Mouse (Mus musculus) intestine, embryonic 14.5 days (tissue): ENCODE measurements around the gene Krtap14. TPM values are rescaled to one million over a fixed set of nuclear protein-coding genes. Genes with fewer than 3 reads are reported as not detected.

Source experiments
- ATAC-seq: fragments of 200-750 bp; cut with Nextera tagmentation; replicated peaks from 2 replicates; pipeline ENCODE4 v1.8.0; 2017; ENCODE audit warnings: low read depth, moderate number of reproducible peaks, moderate TSS enrichment, moderate library complexity; ENCODE audit not compliant: low FRiP score, low TSS enrichment
- DNase-seq: peaks from one replicate; pipeline ENCODE4 v3.0.0-alpha.2; 2018; ENCODE audit warnings: low spot score
- H3K27ac ChIP-seq: fragments of 300-500 bp; sonication (generic); 2 replicates; pipeline ENCODE4 v1.5.1; 2014; ENCODE audit warnings: low read depth, mild to moderate bottlenecking, control low read depth
- H3K27me3 ChIP-seq: fragments of 300-500 bp; sonication (generic); replicated peaks from 2 replicates; pipeline ENCODE4 v1.6.1; 2014; ENCODE audit warnings: low read length, control low read depth; ENCODE audit not compliant: control insufficient read depth, insufficient read depth
- H3K36me3 ChIP-seq: fragments of 300-500 bp; sonication (generic); 2 replicates; pipeline ENCODE4 v1.6.1; 2014; ENCODE audit warnings: low read length, control low read depth; ENCODE audit not compliant: control insufficient read depth, insufficient read depth
- H3K4me1 ChIP-seq: fragments of 300-500 bp; sonication (generic); replicated peaks from 2 replicates; pipeline ENCODE4 v1.6.1; 2014; ENCODE audit warnings: low read length, control low read depth, mixed read lengths; ENCODE audit not compliant: control insufficient read depth, insufficient read depth
- H3K4me2 ChIP-seq: fragments of 300-500 bp; sonication (generic); 2 replicates; pipeline ENCODE4 v1.6.1; 2014; ENCODE audit warnings: low read length
- H3K4me3 ChIP-seq: fragments of 300-500 bp; sonication (generic); 2 replicates; pipeline ENCODE4 v1.5.1; 2014; ENCODE audit warnings: low read depth, low read length, control low read depth, mixed read lengths
- H3K9ac ChIP-seq: fragments of 300-500 bp; sonication (generic); 2 replicates; pipeline ENCODE4 v1.6.1; 2014; ENCODE audit warnings: mild to moderate bottlenecking, low read length
- H3K9me3 ChIP-seq: fragments of 300-500 bp; sonication (generic); 2 replicates; pipeline ENCODE4 v1.6.1; 2016; ENCODE audit warnings: low read length, control low read depth; ENCODE audit not compliant: control insufficient read depth
- WGBS: fragments of 180-500 bp; shearing (Covaris S2); extraction: QIAGEN DNeasy Blood & Tissue Kit; methylation state at CpG from one replicate; pipeline ENCODE4 v1.1.7; 2014; 5-methylcytosine and 5-hydroxymethylcytosine counted together
- polyA plus RNA-seq: library from polyadenylated mRNA; unstranded; fragments of >200 nt; fragmentation: Nextera tagmentation; extraction: Ambion mirVana; gene quantifications from 2 replicates; pipeline ENCODE4 v1.2.1, GENCODE M21; 2014

Krtap14 gene
- polyA plus RNA-seq, 1 experiment from 2014 or later = not detected

- Histone ChIP-seq H3K4me2 (no peak within 1 kb of the TSS), H3K4me3 (no peak within 1 kb of the TSS), H3K9ac (no peak within 1 kb of the TSS), H3K9me3 (no peaks in the 10 kb centered on the region), H3K4me1 (no peaks in the 10 kb centered on the region), H3K36me3 (no peaks in the 10 kb centered on the region), H3K27me3 (no peaks in the 10 kb centered on the region), H3K27ac (no peak within 1 kb of the TSS)
- ATAC-seq (no peak), DNase-seq (no peak)
- WGBS = 81% methylated on average over 3 of the region's 3 CpGs
Measured at GRCm38 (mm10) chr16:88820066-88820465, 5.9 kb downstream of the Krtap14 start, which contains the start of gene Krtap15. Krtap15 (plus strand) TSS chr16:88820215.

- H3K27me3 ChIP-seq = no peaks in the 10 kb centered on the region
- no peak within 1 kb of the TSS for H3K4me3 ChIP-seq
- no peak within 1 kb of the TSS for H3K9ac ChIP-seq
- ATAC-seq (no peak), DNase-seq (no peak)
- 90% methylated on average over 2 of the region's 2 CpGs for WGBS
- no peaks in the 10 kb centered on the region for H3K36me3 ChIP-seq
- no peak within 1 kb of the TSS for H3K4me2 ChIP-seq
- no peak within 1 kb of the TSS for H3K27ac ChIP-seq
- no peaks in the 10 kb centered on the region for H3K4me1 ChIP-seq
- H3K9me3 ChIP-seq = no peaks in the 10 kb centered on the region
Measured at GRCm38 (mm10) chr16:88811827-88812226, 14.1 kb downstream of the Krtap14 start, which contains the start of gene Gm20741. Gm20741 (minus strand) TSS chr16:88812220.

- DNase-seq = no peak
- WGBS = 73% methylated on average over 2 of the region's 2 CpGs
Measured at GRCm38 (mm10) chr16:88786786-88787185, 39.2 kb downstream of the Krtap14 start.

GRCm38 (mm10) chr16:88777596-88777995 is 48.3 kb downstream of the Krtap14 start, which contains the start of gene Gm5965:
Gm5965 (plus strand) TSS chr16:88777896.
- DNase-seq = no peak
- H3K27me3 ChIP-seq = no peaks in the 10 kb centered on the region
- H3K4me3 ChIP-seq = no peak within 1 kb of the TSS
- no peak for ATAC-seq
- H3K9ac ChIP-seq = no peak within 1 kb of the TSS
- H3K4me1 ChIP-seq = no peaks in the 10 kb centered on the region
- H3K27ac ChIP-seq = no peak within 1 kb of the TSS
- H3K4me2 ChIP-seq = no peak within 1 kb of the TSS
- 89% methylated on average over 5 of the region's 6 CpGs for WGBS
- no peaks in the 10 kb centered on the region for H3K36me3 ChIP-seq
- H3K9me3 ChIP-seq = no peaks in the 10 kb centered on the region

More at GRCm38 (mm10) chr16:88786786-88787185, 39.2 kb downstream of the Krtap14 start:
- no peaks in the 10 kb centered on the region for H3K36me3 ChIP-seq
- H3K27ac ChIP-seq = no peak overlapping the region
- H3K9me3 ChIP-seq = no peaks in the 10 kb centered on the region
- no peak overlapping the region for H3K9ac ChIP-seq
- no peak overlapping the region for H3K4me2 ChIP-seq
- H3K4me3 ChIP-seq = no peak overlapping the region
- no peak for ATAC-seq
- H3K4me1 ChIP-seq = no peaks in the 10 kb centered on the region
- no peaks in the 10 kb centered on the region for H3K27me3 ChIP-seq

GRCm38 (mm10) chr16:88774106-88774505 is 51.8 kb downstream of the Krtap14 start, which contains the start of gene 2310057N15Rik:
2310057N15Rik (minus strand) TSS chr16:88774206.
- ATAC-seq = no peak
- H3K27ac ChIP-seq = no peak within 1 kb of the TSS
- no peak for DNase-seq
- no peaks in the 10 kb centered on the region for H3K27me3 ChIP-seq
- 89% methylated on average over 2 of the region's 2 CpGs for WGBS
- no peaks in the 10 kb centered on the region for H3K36me3 ChIP-seq
- no peak within 1 kb of the TSS for H3K9ac ChIP-seq
- H3K9me3 ChIP-seq = no peaks in the 10 kb centered on the region
- H3K4me1 ChIP-seq = no peaks in the 10 kb centered on the region
- H3K4me2 ChIP-seq = no peak within 1 kb of the TSS
- H3K4me3 ChIP-seq = no peak within 1 kb of the TSS

Other genes starting within 250 kb of the Krtap14 start
- gene Krtap24-1, start 213.9 kb downstream of the Krtap14 start, polyA plus RNA-seq = not detected in 2 replicates
- gene 2310079G19Rik, start 198.5 kb downstream of the Krtap14 start, polyA plus RNA-seq = not detected in 2 replicates
- gene Krtap26-1, start 178.3 kb downstream of the Krtap14 start, polyA plus RNA-seq = not detected in 2 replicates
- gene Krtap27-1, start 154.5 kb downstream of the Krtap14 start, polyA plus RNA-seq = not detected in 2 replicates
- gene 2310061N02Rik, start 118.2 kb downstream of the Krtap14 start, polyA plus RNA-seq = not detected in 2 replicates
- not detected in 2 replicates for gene Krtap13-1, start 97.3 kb downstream of the Krtap14 start, polyA plus RNA-seq
- not detected in 2 replicates for gene Krtap13, start 74.5 kb downstream of the Krtap14 start, polyA plus RNA-seq
- gene 2310034C09Rik, start 67.3 kb downstream of the Krtap14 start, polyA plus RNA-seq = not detected in 2 replicates
- not detected in 2 replicates for gene 2310057N15Rik, start 51.9 kb downstream of the Krtap14 start, polyA plus RNA-seq
- gene Gm5965, start 48.2 kb downstream of the Krtap14 start, polyA plus RNA-seq = not detected in 2 replicates
- gene Gm20741, start 13.9 kb downstream of the Krtap14 start, polyA plus RNA-seq = not detected in 2 replicates
- not detected in 2 replicates for gene Krtap15, start 5.9 kb downstream of the Krtap14 start, polyA plus RNA-seq
- gene Krtap19-1, start 43.3 kb upstream of the Krtap14 start, polyA plus RNA-seq = not detected in 2 replicates
- not detected in 2 replicates for gene Krtap19-2, start 48.1 kb upstream of the Krtap14 start, polyA plus RNA-seq
- not detected in 2 replicates for gene Krtap19-3, start 51.9 kb upstream of the Krtap14 start, polyA plus RNA-seq
- gene Krtap19-4, start 58.9 kb upstream of the Krtap14 start, polyA plus RNA-seq = not detected in 2 replicates
- gene Krtap19-5, start 70.3 kb upstream of the Krtap14 start, polyA plus RNA-seq = not detected in 2 replicates
- not detected in 2 replicates for gene Krtap19-9b, start 106.1 kb upstream of the Krtap14 start, polyA plus RNA-seq
- gene Krtap16-3, start 136.7 kb upstream of the Krtap14 start, polyA plus RNA-seq = not detected in 2 replicates
- not detected in 2 replicates for gene Krtap22-2, start 184.6 kb upstream of the Krtap14 start, polyA plus RNA-seq
- gene Gm10229, start 189.1 kb upstream of the Krtap14 start, polyA plus RNA-seq = not detected in 2 replicates
- not detected in 2 replicates for gene Krtap6-1, start 205.6 kb upstream of the Krtap14 start, polyA plus RNA-seq
- not detected in 2 replicates for gene Gm10228, start 215.3 kb upstream of the Krtap14 start, polyA plus RNA-seq
- not detected in 2 replicates for gene Krtap6-5, start 221.7 kb upstream of the Krtap14 start, polyA plus RNA-seq
- not detected in 2 replicates for gene 1110025L11Rik, start 237.9 kb upstream of the Krtap14 start, polyA plus RNA-seq